Mouse (Mus musculus): ENCODE measurements around the gene S100z. TPM values are rescaled to one million over a fixed set of nuclear protein-coding genes. Genes with fewer than 3 reads are reported as not detected.
A peak's percentile ranks its signal among the peaks of the same experiment; 100 is the strongest.

S100z gene
- polyA plus RNA-seq, 1 experiment from 2014 or later = not detected

- Histone ChIP-seq H3K27ac (no peak overlapping the region), H3K27me3 (peaks cover 39% of the 10 kb centered on the region), H3K4me1 (no peaks in the 10 kb centered on the region), H3K4me2 (peak overlapping the region; percentile 61), H3K4me3 (peak overlapping the region; percentile 29), H3K9ac (no peak overlapping the region), H3K9me3 (no peaks in the 10 kb centered on the region), H3K36me3 (no peaks in the 10 kb centered on the region)
- 8% methylated on average over 7 of the region's 7 CpGs for WGBS
- ATAC-seq (ENCODE audit: borderline replicate concordance, extremely low read depth, low FRiP score, low TSS enrichment) = no peak
Observed at GRCm38 (mm10) chr13:95444291-95444690, 34.2 kb downstream of the S100z start.

- Histone ChIP-seq H3K4me2 (peak overlapping the region; percentile 61), H3K36me3 (no peaks in the 10 kb centered on the region), H3K9me3 (no peaks in the 10 kb centered on the region), H3K9ac (no peak overlapping the region), H3K27ac (no peak overlapping the region), H3K27me3 (peaks cover 39% of the 10 kb centered on the region), H3K4me1 (no peaks in the 10 kb centered on the region), H3K4me3 (peak overlapping the region; percentile 29)
- peak; percentile 35; the same call in 1 of the 2 replicates for ATAC-seq (ENCODE audit: borderline replicate concordance, extremely low read depth, low FRiP score, low TSS enrichment)
- WGBS = 2% methylated on average over 46 of the region's 46 CpGs
Observed at GRCm38 (mm10) chr13:95443376-95444233, 34.9 kb downstream of the S100z start.

- no peak for ATAC-seq (ENCODE audit: borderline replicate concordance, extremely low read depth, low FRiP score, low TSS enrichment)
- Histone ChIP-seq H3K36me3 (no peaks in the 10 kb centered on the region), H3K27ac (no peak overlapping the region), H3K9ac (no peak overlapping the region), H3K27me3 (peaks cover 39% of the 10 kb centered on the region), H3K9me3 (no peaks in the 10 kb centered on the region), H3K4me3 (no peak overlapping the region), H3K4me2 (peak overlapping the region; percentile 61; the same call in 1 of the 2 replicates), H3K4me1 (no peaks in the 10 kb centered on the region)
- 21% methylated on average over 4 of the region's 4 CpGs for WGBS
Observed at GRCm38 (mm10) chr13:95442901-95443300, 35.6 kb downstream of the S100z start.

- no peak overlapping the region for H3K4me2 ChIP-seq
- H3K9ac ChIP-seq = no peak overlapping the region
- no peak overlapping the region for H3K4me3 ChIP-seq
- no peaks in the 10 kb centered on the region for H3K36me3 ChIP-seq
- no peaks in the 10 kb centered on the region for H3K4me1 ChIP-seq
- peaks cover 23% of the 10 kb centered on the region for H3K27me3 ChIP-seq
- H3K27ac ChIP-seq = no peak overlapping the region
- ATAC-seq (ENCODE audit: borderline replicate concordance, extremely low read depth, low FRiP score, low TSS enrichment) = no peak
- WGBS = 65% methylated on average over 5 of the region's 5 CpGs
- no peaks in the 10 kb centered on the region for H3K9me3 ChIP-seq
Observed at GRCm38 (mm10) chr13:95439569-95439968, 39.0 kb downstream of the S100z start.

- WGBS = 43% methylated on average over 10 of the region's 10 CpGs
- no peak overlapping the region for H3K4me3 ChIP-seq
- H3K36me3 ChIP-seq = no peaks in the 10 kb centered on the region
- no peak for ATAC-seq (ENCODE audit: borderline replicate concordance, extremely low read depth, low FRiP score, low TSS enrichment)
- no peak overlapping the region for H3K9ac ChIP-seq
- H3K27me3 ChIP-seq = no peaks in the 10 kb centered on the region
- no peak overlapping the region for H3K27ac ChIP-seq
- no peaks in the 10 kb centered on the region for H3K4me1 ChIP-seq
- H3K9me3 ChIP-seq = no peaks in the 10 kb centered on the region
- no peak overlapping the region for H3K4me2 ChIP-seq
Observed at GRCm38 (mm10) chr13:95431760-95432159, 46.8 kb downstream of the S100z start.

GRCm38 (mm10) chr13:95427499-95427898 lies 51.0 kb downstream of the S100z start:
- Histone ChIP-seq H3K27ac (no peak overlapping the region), H3K4me3 (no peak overlapping the region), H3K9ac (no peak overlapping the region), H3K4me2 (no peak overlapping the region), H3K27me3 (no peaks in the 10 kb centered on the region), H3K9me3 (no peaks in the 10 kb centered on the region), H3K36me3 (no peaks in the 10 kb centered on the region), H3K4me1 (no peaks in the 10 kb centered on the region)
- no peak for ATAC-seq (ENCODE audit: borderline replicate concordance, extremely low read depth, low FRiP score, low TSS enrichment)
- WGBS = 87% methylated on average over 3 of the region's 3 CpGs

Other genes with a start within 250 kb of the S100z start
- 5.9 and 6.6 TPM in 2 replicates for gene Pde8b, start 228.4 kb downstream of the S100z start, polyA plus RNA-seq (2015; fragmentation: Nextera tagmentation; extraction: Ambion mirVana)
- gene Zbed3, start 155.1 kb downstream of the S100z start, polyA plus RNA-seq (2015; fragmentation: Nextera tagmentation; extraction: Ambion mirVana) = 65.0 and 65.6 TPM in 2 replicates
- gene Aggf1, start 103.4 kb downstream of the S100z start, polyA plus RNA-seq (2015; fragmentation: Nextera tagmentation; extraction: Ambion mirVana) = 31.5 and 34.8 TPM in 2 replicates
- 0.11 TPM in 1 of 2 replicates, not detected in the other for gene Crhbp, start 33.8 kb downstream of the S100z start, polyA plus RNA-seq (2015; fragmentation: Nextera tagmentation; extraction: Ambion mirVana)
- gene F2rl1, start 46.5 kb upstream of the S100z start, polyA plus RNA-seq (2015; fragmentation: Nextera tagmentation; extraction: Ambion mirVana) = 4.3 and 4.5 TPM in 2 replicates
- 106 and 114 TPM in 2 replicates for gene F2r, start 139.8 kb upstream of the S100z start, polyA plus RNA-seq (2015; fragmentation: Nextera tagmentation; extraction: Ambion mirVana)
- gene F2rl2, start 218.1 kb upstream of the S100z start, polyA plus RNA-seq (2015; fragmentation: Nextera tagmentation; extraction: Ambion mirVana) = 0.87 and 0.94 TPM in 2 replicates

Measured in lung, embryonic 15.5 days (tissue).